Mouse (Mus musculus): ENCODE results near the gene Ppp3ca. TPM values are rescaled to one million over a fixed set of nuclear protein-coding genes. Genes with fewer than 3 reads are reported as not detected.

Ppp3ca gene
- polyA plus RNA-seq, 1 experiment from 2014 or later, result 70.9 TPM

DNA sequence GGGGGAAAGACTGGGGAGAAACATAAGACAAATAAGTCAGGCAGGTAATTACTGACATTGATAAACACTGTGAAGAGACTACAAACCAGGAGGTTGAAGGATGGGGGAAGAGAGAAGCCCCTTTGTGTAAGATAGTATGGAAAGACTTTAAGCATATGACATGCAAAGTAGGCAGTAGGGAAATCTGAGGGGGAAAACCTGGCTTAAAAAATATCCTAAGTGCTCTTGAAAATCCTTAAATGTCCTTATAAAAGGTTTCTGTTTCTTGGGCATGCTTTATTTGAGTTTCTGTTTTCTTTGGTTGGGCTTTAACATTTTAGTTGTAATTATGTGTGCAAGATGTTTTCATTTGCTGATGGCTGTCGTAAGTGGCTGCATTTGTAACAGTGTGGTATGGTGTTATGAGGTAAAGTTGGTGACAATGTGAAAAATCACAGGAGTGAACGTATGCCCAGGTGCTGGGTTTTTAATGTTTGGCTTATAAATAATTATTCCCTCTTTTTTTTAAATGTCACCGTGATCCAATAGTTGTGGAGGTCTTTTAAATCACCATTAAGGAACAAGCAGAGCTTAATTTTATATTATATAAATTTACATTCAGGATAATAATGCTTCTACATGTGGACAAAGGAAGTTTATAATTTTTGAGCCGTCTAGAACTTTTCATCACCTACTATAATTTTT is 195.4 kb downstream of the Ppp3ca start:
- Histone ChIP-seq H3K9ac (ENCODE audit: low read depth, low read length) (no peak overlapping the region), H3K27ac (ENCODE audit: low read depth, low read length) (no peak overlapping the region), H3K4me2 (replicated peaks; ENCODE audit: low read depth, low read length) (no peak overlapping the region), H3K27me3 (ENCODE audit: control insufficient read depth, insufficient read depth, low read length) (no peaks in the 10 kb centered on the region), H3K4me3 (ENCODE audit: low read depth, low read length) (no peak overlapping the region), H3K9me3 (ENCODE audit: control insufficient read depth, low read length) (no peaks in the 10 kb centered on the region), H3K4me1 (replicated peaks; ENCODE audit: control insufficient read depth, insufficient read depth, low read length) (no peaks in the 10 kb centered on the region), H3K36me3 (ENCODE audit: control insufficient read depth, insufficient read depth, low read length) (no peaks in the 10 kb centered on the region)
- ATAC-seq (ENCODE audit: low FRiP score), result no peak
- no peak for DNase-seq (ENCODE audit: low spot score)
- WGBS, result 93% methylated on average over 4 of the region's 4 CpGs

DNA sequence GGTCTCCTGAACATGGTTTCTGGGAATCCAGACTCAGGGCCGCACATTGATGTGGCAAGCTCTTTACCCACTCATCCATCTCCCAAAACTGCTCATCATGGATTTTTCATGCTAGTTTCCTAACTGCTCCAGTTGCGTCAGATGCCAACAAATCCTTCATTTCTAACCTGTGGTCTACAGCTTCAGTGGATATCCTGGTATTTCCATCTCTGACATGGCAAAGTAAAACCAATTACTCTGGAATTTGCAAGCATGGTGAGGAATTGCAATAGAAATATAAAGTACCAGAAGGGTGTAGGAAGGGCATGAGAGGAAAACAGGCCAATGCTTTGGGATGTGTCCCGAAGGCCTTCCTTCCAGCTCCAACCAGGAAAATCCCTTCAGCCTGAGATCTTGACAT is 196.2 kb downstream of the Ppp3ca start:
- no peaks in the 10 kb centered on the region for H3K4me1 ChIP-seq (replicated peaks; ENCODE audit: control insufficient read depth, insufficient read depth, low read length)
- no peak overlapping the region for H3K4me2 ChIP-seq (replicated peaks; ENCODE audit: low read depth, low read length)
- H3K4me3 ChIP-seq (ENCODE audit: low read depth, low read length), result no peak overlapping the region
- 94% methylated on average over 3 of the region's 3 CpGs for WGBS
- no peak overlapping the region for H3K27ac ChIP-seq (ENCODE audit: low read depth, low read length)
- ATAC-seq (ENCODE audit: low FRiP score), result no peak
- H3K27me3 ChIP-seq (ENCODE audit: control insufficient read depth, insufficient read depth, low read length), result no peaks in the 10 kb centered on the region
- H3K9ac ChIP-seq (ENCODE audit: low read depth, low read length), result no peak overlapping the region
- DNase-seq (ENCODE audit: low spot score), result no peak
- no peaks in the 10 kb centered on the region for H3K9me3 ChIP-seq (ENCODE audit: control insufficient read depth, low read length)
- no peaks in the 10 kb centered on the region for H3K36me3 ChIP-seq (ENCODE audit: control insufficient read depth, insufficient read depth, low read length)

DNA sequence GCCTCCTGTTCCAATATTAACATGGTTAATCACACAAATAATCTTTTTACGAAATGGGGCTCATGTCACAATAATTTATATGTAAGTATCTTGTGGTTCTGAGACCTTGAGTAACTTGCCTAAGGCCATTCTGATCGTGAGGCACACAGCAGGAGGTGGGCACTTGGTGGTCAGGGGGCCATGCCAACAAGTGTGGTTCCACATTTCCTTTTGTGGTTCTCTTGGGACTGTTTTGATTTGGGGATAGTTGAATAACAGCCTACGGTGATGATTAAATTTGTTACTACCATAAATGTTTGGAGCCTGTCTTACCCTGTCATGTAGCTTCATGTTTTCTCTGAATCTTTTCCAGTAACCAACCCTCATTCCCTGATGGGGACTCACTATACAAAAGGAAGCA is 196.6 kb downstream of the Ppp3ca start:
- H3K4me1 ChIP-seq (replicated peaks; ENCODE audit: control insufficient read depth, insufficient read depth, low read length), result no peaks in the 10 kb centered on the region
- ATAC-seq (ENCODE audit: low FRiP score), result no peak
- H3K9me3 ChIP-seq (ENCODE audit: control insufficient read depth, low read length), result no peaks in the 10 kb centered on the region
- no peak overlapping the region for H3K4me3 ChIP-seq (ENCODE audit: low read depth, low read length)
- H3K9ac ChIP-seq (ENCODE audit: low read depth, low read length), result no peak overlapping the region
- no peaks in the 10 kb centered on the region for H3K27me3 ChIP-seq (ENCODE audit: control insufficient read depth, insufficient read depth, low read length)
- no peak overlapping the region for H3K27ac ChIP-seq (ENCODE audit: low read depth, low read length)
- WGBS, result 84% methylated on average over 3 of the region's 3 CpGs
- no peak overlapping the region for H3K4me2 ChIP-seq (replicated peaks; ENCODE audit: low read depth, low read length)
- H3K36me3 ChIP-seq (ENCODE audit: control insufficient read depth, insufficient read depth, low read length), result no peaks in the 10 kb centered on the region
- DNase-seq (ENCODE audit: low spot score), result no peak

DNA sequence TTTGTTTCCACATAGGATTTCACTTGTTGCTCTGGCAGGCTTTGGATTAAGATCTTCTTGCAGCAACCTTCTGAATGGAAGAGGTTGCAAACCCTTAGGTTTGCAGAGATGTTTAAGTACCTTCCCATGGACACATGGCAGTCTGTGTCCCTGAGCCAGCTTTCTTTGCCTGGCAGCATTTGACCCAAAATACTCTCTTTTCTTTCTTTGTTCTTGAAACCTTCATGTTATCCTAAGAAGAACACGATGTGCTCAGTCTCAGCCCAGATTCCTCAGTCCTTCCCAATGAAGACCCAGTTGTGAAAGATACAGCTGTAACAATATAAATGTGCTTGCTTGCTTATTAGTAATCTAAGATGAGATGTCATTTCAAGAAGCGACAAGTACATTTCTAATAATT is 197.4 kb downstream of the Ppp3ca start:
- DNase-seq (ENCODE audit: low spot score), result no peak
- Histone ChIP-seq H3K27ac (ENCODE audit: low read depth, low read length) (no peak overlapping the region), H3K4me3 (ENCODE audit: low read depth, low read length) (no peak overlapping the region), H3K27me3 (ENCODE audit: control insufficient read depth, insufficient read depth, low read length) (no peaks in the 10 kb centered on the region), H3K9ac (ENCODE audit: low read depth, low read length) (no peak overlapping the region), H3K4me1 (replicated peaks; ENCODE audit: control insufficient read depth, insufficient read depth, low read length) (no peaks in the 10 kb centered on the region), H3K9me3 (ENCODE audit: control insufficient read depth, low read length) (no peaks in the 10 kb centered on the region), H3K36me3 (ENCODE audit: control insufficient read depth, insufficient read depth, low read length) (no peaks in the 10 kb centered on the region), H3K4me2 (replicated peaks; ENCODE audit: low read depth, low read length) (no peak overlapping the region)
- WGBS, result 91% methylated on average over 2 of the region's 2 CpGs
- ATAC-seq (ENCODE audit: low FRiP score), result no peak

DNA sequence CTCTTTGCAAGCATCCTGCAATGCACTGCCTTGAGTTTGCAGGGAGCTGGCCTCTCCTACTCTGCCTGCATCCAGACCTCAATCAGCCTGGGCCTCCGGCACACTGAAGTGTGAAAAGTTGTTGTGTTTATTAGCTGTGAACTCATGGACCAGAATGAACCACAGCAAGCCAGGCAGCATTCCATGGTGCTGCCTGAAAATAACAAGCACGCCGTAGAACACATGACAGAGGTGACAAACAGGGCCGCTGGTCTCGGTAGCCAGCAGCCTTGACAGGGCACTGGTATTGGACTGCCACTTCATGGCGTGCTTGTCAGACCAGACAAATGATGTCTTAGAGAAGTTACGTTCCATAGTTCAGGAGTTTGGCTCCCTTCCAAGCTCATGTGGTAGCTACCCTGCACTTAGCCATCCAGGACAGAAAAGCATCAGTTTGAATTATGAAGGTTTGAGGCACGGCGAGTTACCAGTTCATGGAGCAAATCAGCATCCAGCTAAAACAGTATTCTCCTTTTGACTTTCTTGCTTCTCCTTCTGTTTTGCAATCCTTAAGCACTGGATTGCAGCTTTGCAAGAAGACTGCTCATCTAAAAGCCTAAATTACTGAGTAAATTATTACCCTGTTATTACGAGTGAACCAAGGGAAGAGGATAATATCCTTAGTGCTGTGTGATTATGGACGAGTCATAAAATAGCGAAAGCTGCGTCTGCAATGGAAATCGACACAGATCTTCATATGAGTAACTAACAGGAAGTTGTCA is 202.0 kb downstream of the Ppp3ca start:
- Histone ChIP-seq H3K4me1 (replicated peaks; ENCODE audit: control insufficient read depth, insufficient read depth, low read length) (no peaks in the 10 kb centered on the region), H3K36me3 (ENCODE audit: control insufficient read depth, insufficient read depth, low read length) (no peaks in the 10 kb centered on the region), H3K4me3 (ENCODE audit: low read depth, low read length) (no peak overlapping the region), H3K27ac (ENCODE audit: low read depth, low read length) (no peak overlapping the region), H3K9ac (ENCODE audit: low read depth, low read length) (no peak overlapping the region), H3K9me3 (ENCODE audit: control insufficient read depth, low read length) (no peaks in the 10 kb centered on the region), H3K27me3 (ENCODE audit: control insufficient read depth, insufficient read depth, low read length) (no peaks in the 10 kb centered on the region), H3K4me2 (replicated peaks; ENCODE audit: low read depth, low read length) (no peak overlapping the region)
- DNase-seq (ENCODE audit: low spot score) (no peak), ATAC-seq (ENCODE audit: low FRiP score) (no peak)
- 85% methylated on average over 14 of the region's 14 CpGs for WGBS

DNA sequence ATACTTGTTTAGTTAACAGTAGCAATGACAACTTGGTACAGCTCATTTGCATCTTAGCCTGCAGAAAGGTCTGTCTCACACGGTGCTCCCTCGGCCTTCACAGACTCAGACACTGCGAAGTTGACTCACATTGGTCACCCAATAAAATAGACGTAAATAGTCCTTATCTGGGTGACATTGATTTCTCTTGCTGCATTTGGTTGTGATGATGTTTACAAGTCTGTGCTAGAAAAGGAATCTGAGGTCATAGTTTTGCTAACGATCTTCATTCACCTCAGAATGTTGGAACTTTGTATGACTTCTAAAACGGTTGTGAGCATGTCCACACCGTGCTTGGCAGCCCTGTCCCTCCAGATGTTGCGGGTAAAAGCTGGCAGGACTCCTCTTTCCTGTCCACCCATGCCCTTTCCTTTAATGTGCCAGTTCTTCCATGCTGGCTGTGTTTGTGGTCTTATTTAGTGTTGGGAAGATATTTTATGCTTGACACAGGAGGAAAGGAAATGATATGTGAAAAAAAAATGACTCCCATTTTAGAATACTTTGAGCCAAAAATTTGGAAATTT is 202.7 kb downstream of the Ppp3ca start:
- H3K4me1 ChIP-seq (replicated peaks; ENCODE audit: control insufficient read depth, insufficient read depth, low read length), result no peaks in the 10 kb centered on the region
- no peak overlapping the region for H3K27ac ChIP-seq (ENCODE audit: low read depth, low read length)
- DNase-seq (ENCODE audit: low spot score) (no peak), ATAC-seq (ENCODE audit: low FRiP score) (no peak)
- H3K27me3 ChIP-seq (ENCODE audit: control insufficient read depth, insufficient read depth, low read length), result no peaks in the 10 kb centered on the region
- H3K9ac ChIP-seq (ENCODE audit: low read depth, low read length), result no peak overlapping the region
- H3K4me3 ChIP-seq (ENCODE audit: low read depth, low read length), result no peak overlapping the region
- no peaks in the 10 kb centered on the region for H3K9me3 ChIP-seq (ENCODE audit: control insufficient read depth, low read length)
- H3K4me2 ChIP-seq (replicated peaks; ENCODE audit: low read depth, low read length), result no peak overlapping the region
- WGBS, result 92% methylated on average over 8 of the region's 8 CpGs
- no peaks in the 10 kb centered on the region for H3K36me3 ChIP-seq (ENCODE audit: control insufficient read depth, insufficient read depth, low read length)

DNA sequence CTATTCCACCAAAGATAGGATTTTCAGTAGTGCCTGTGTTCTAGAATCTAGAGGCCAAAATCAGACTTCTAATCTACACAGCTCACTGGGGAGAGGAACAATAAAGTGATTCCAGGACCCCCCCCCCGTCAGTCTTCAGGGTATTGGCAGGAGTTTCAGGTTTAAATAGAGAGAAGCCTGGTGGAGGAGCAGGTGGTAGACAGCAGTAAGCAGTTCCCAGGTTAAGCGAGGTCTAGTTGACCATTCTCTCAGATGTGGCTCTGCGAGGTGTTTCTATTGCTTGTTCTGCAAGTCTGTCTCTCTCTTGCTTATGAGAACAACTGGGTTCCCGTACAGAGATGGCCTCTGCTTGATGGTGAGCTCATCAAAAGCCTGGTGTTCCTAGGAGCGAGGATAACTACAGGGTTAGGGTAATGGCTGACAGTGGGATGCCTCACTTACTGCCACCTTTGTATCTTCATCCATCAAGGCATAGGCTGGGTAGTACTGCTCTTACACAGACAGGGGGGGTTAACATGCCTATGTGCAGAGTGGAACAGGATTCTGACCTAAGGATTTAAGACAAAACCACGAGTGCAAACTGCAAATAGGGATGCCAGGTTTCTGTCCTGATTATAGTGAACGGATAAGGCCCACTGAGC is 204.0 kb downstream of the Ppp3ca start:
- Histone ChIP-seq H3K27me3 (ENCODE audit: control insufficient read depth, insufficient read depth, low read length) (no peaks in the 10 kb centered on the region), H3K9ac (ENCODE audit: low read depth, low read length) (no peak overlapping the region), H3K4me3 (ENCODE audit: low read depth, low read length) (no peak overlapping the region), H3K27ac (ENCODE audit: low read depth, low read length) (no peak overlapping the region), H3K4me2 (replicated peaks; ENCODE audit: low read depth, low read length) (no peak overlapping the region), H3K4me1 (replicated peaks; ENCODE audit: control insufficient read depth, insufficient read depth, low read length) (no peaks in the 10 kb centered on the region), H3K36me3 (ENCODE audit: control insufficient read depth, insufficient read depth, low read length) (no peaks in the 10 kb centered on the region), H3K9me3 (ENCODE audit: control insufficient read depth, low read length) (no peaks in the 10 kb centered on the region)
- DNase-seq (ENCODE audit: low spot score), result no peak
- WGBS, result 81% methylated on average over 7 of the region's 7 CpGs
- ATAC-seq (ENCODE audit: low FRiP score), result no peak

DNA sequence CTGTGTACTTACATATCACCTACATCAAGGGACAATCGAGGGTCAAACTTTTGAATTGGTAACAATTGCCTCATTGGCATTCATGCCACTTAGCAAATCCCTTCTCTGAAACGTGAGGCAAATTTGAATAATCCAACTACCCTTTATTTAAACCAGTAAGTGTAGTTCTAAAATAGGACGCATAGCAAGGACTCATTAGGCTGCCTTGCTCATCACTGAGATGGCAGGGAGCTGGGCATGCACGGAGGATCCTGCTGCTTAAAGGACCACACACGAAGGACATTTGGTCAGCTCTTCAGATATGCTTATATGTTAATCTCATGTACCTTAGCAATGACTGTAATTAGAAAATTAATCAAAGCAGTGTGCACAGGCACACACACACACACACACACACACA is 204.6 kb downstream of the Ppp3ca start:
- no peaks in the 10 kb centered on the region for H3K36me3 ChIP-seq (ENCODE audit: control insufficient read depth, insufficient read depth, low read length)
- ATAC-seq (ENCODE audit: low FRiP score) (no peak), DNase-seq (ENCODE audit: low spot score) (no peak)
- H3K4me2 ChIP-seq (replicated peaks; ENCODE audit: low read depth, low read length), result no peak overlapping the region
- H3K4me3 ChIP-seq (ENCODE audit: low read depth, low read length), result no peak overlapping the region
- no peak overlapping the region for H3K27ac ChIP-seq (ENCODE audit: low read depth, low read length)
- H3K9me3 ChIP-seq (ENCODE audit: control insufficient read depth, low read length), result no peaks in the 10 kb centered on the region
- no peaks in the 10 kb centered on the region for H3K4me1 ChIP-seq (replicated peaks; ENCODE audit: control insufficient read depth, insufficient read depth, low read length)
- WGBS, result 69% methylated on average over 5 of the region's 5 CpGs
- H3K9ac ChIP-seq (ENCODE audit: low read depth, low read length), result no peak overlapping the region
- no peaks in the 10 kb centered on the region for H3K27me3 ChIP-seq (ENCODE audit: control insufficient read depth, insufficient read depth, low read length)
